9 mouse cellular contexts compared by ENCODE assay signal in the genomic region with DNA sequence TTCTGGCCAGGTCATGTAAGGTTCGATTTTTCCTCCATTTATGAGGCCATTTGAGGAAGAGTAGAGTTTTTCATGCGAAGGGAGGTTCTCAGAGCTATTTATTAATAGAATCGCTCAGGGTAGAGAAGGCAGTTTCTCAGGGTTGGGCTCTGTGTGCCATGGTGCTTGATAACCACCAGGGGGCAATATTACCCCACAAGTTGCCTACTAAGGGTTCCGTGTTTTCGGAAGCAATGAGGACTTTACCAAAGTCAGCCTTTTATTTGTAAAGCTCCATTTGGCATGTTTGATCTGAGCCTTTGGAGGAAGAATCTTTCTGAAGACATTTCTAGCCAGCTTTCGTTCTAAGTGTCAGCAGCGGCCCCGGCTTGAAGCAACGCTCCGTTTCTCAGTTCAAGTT. TPM values are rescaled to one million over a fixed set of nuclear protein-coding genes. Genes with fewer than 3 reads are reported as not detected.
DNase-seq lines count a peak whose midpoint lies in the region; ATAC-seq and TF ChIP-seq lines count a peak whose summit lies in the region.
"Had no signal": no experiment of that assay in that cellular context is flagged by ENCODE, and none has a peak within 500 bp of the region (broad histone marks: within the 10 kb centered on the region; RNA-seq: fewer than 3 reads in every experiment).

No protein-coding gene starts in this region.

- no peak for ATAC-seq in hindbrain, embryonic 12.5 days (ENCODE audit: low FRiP score)
- ATAC-seq in heart, postnatal 0 days (ENCODE audit: insufficient read depth, low read depth): peak; percentile 79
- 0 out of 2 replicates have a peak, but pooled peaks have one; percentile 28 for ATAC-seq in midbrain, embryonic 12.5 days (ENCODE audit: low FRiP score, low read depth)
- peak; percentile 67 for ATAC-seq in stomach, postnatal 0 days (ENCODE audit: low FRiP score, low TSS enrichment)

- peak; percentile 41 for DNase-seq in hindbrain, embryonic 10.5 days (ENCODE audit: low spot score)
- DNase-seq in MN1 (ENCODE audit: low spot score): peak; percentile 63
- peak; percentile 59 to 72 for DNase-seq in cerebellum, postnatal 36 days
- DNase-seq in heart, postnatal 0 days (ENCODE audit: low spot score): peak; percentile 79
- peak; percentile 42 to 57 for DNase-seq in kidney, postnatal 36 days
- DNase-seq in stomach, postnatal 0 days (ENCODE audit: low spot score): peak; percentile 60

- no peaks in the 10 kb centered on the region for H3K27me3 ChIP-seq in hindbrain, embryonic 10.5 days (ENCODE audit: insufficient read depth, poor library complexity, severe bottlenecking)
- no peaks in the 10 kb centered on the region for H3K27me3 ChIP-seq in hindbrain, embryonic 12.5 days
- H3K27me3 ChIP-seq in heart, postnatal 0 days (ENCODE audit: control insufficient read depth, insufficient read depth, low read length): no peaks in the 10 kb centered on the region
- no peaks in the 10 kb centered on the region for H3K27me3 ChIP-seq in midbrain, embryonic 12.5 days
- no peaks in the 10 kb centered on the region for H3K27me3 ChIP-seq in stomach, postnatal 0 days (ENCODE audit: control insufficient read depth, insufficient read depth, low read length)

- 54% methylated on average over 10 of the region's 10 CpGs for WGBS in hindbrain, embryonic 10.5 days
- 54% methylated on average over 10 of the region's 10 CpGs for WGBS in hindbrain, embryonic 12.5 days
- 38% methylated on average over 10 of the region's 10 CpGs for WGBS in heart, postnatal 0 days
- 55% methylated on average over 10 of the region's 10 CpGs for WGBS in midbrain, embryonic 12.5 days
- 39% methylated on average over 10 of the region's 10 CpGs for WGBS in stomach, postnatal 0 days

- H3K4me2 ChIP-seq in hindbrain, embryonic 12.5 days (replicated peaks): no peak overlapping the region
- H3K4me2 ChIP-seq in heart, postnatal 0 days (ENCODE audit: low read depth, low read length): peak overlapping the region; percentile 1; the same call in 1 of the 2 replicates
- H3K4me2 ChIP-seq in midbrain, embryonic 12.5 days (replicated peaks): no peak overlapping the region
- no peak overlapping the region for H3K4me2 ChIP-seq in stomach, postnatal 0 days (replicated peaks; ENCODE audit: low read depth)

- TF ChIP-seq CTCF in heart, postnatal 0 days (IDR thresholded peaks at IDR 0.05; ENCODE audit: low read depth): peak; percentile 91
- peak; percentile 93 for TF ChIP-seq CTCF in stomach, postnatal 0 days (IDR thresholded peaks at IDR 0.05; ENCODE audit: low read depth)

- H3K4me3 ChIP-seq in hindbrain, embryonic 10.5 days: no peak overlapping the region
- no peak overlapping the region for H3K4me3 ChIP-seq in hindbrain, embryonic 12.5 days
- no peak overlapping the region for H3K4me3 ChIP-seq in heart, postnatal 0 days (ENCODE audit: low read depth, low read length)
- H3K4me3 ChIP-seq in midbrain, embryonic 12.5 days: no peak overlapping the region
- no peak overlapping the region for H3K4me3 ChIP-seq in stomach, postnatal 0 days (ENCODE audit: low read depth, low read length)
- H3K4me3 ChIP-seq: megakaryocyte, embryonic 14.5 days had no signal

- peaks cover 48% of the 10 kb centered on the region for H3K36me3 ChIP-seq in hindbrain, embryonic 10.5 days
- peaks cover 33% of the 10 kb centered on the region for H3K36me3 ChIP-seq in hindbrain, embryonic 12.5 days
- peaks cover 15% of the 10 kb centered on the region for H3K36me3 ChIP-seq in heart, postnatal 0 days (replicated peaks; ENCODE audit: control insufficient read depth, insufficient read depth, low read length)
- H3K36me3 ChIP-seq in midbrain, embryonic 12.5 days: peaks cover 30% of the 10 kb centered on the region
- H3K36me3 ChIP-seq in stomach, postnatal 0 days (ENCODE audit: control insufficient read depth, insufficient read depth, low read length): no peaks in the 10 kb centered on the region

- no peak overlapping the region for H3K27ac ChIP-seq in hindbrain, embryonic 10.5 days
- no peak overlapping the region for H3K27ac ChIP-seq in hindbrain, embryonic 12.5 days
- H3K27ac ChIP-seq in heart, postnatal 0 days (ENCODE audit: low read depth): no peak overlapping the region
- no peak overlapping the region for H3K27ac ChIP-seq in midbrain, embryonic 12.5 days (replicated peaks)
- H3K27ac ChIP-seq in stomach, postnatal 0 days (replicated peaks): no peak overlapping the region

- TF ChIP-seq EP300 in heart, postnatal 0 days (IDR thresholded peaks at IDR 0.05; ENCODE audit: low read depth): no peak
- no peak for TF ChIP-seq EP300 in stomach, postnatal 0 days (optimal IDR thresholded peaks at IDR 0.05)

- H3K9me3 ChIP-seq in hindbrain, embryonic 10.5 days: no peaks in the 10 kb centered on the region
- H3K9me3 ChIP-seq in hindbrain, embryonic 12.5 days (replicated peaks): no peaks in the 10 kb centered on the region
- no peaks in the 10 kb centered on the region for H3K9me3 ChIP-seq in heart, postnatal 0 days (replicated peaks; ENCODE audit: control insufficient read depth, low read length)
- H3K9me3 ChIP-seq in midbrain, embryonic 12.5 days: no peaks in the 10 kb centered on the region
- H3K9me3 ChIP-seq in stomach, postnatal 0 days (ENCODE audit: control insufficient read depth, low read length): no peaks in the 10 kb centered on the region
- H3K9me3 ChIP-seq: megakaryocyte, embryonic 14.5 days had no signal

- H3K9ac ChIP-seq in hindbrain, embryonic 12.5 days: no peak overlapping the region
- H3K9ac ChIP-seq in heart, postnatal 0 days (replicated peaks; ENCODE audit: low read depth, low read length): no peak overlapping the region
- no peak overlapping the region for H3K9ac ChIP-seq in midbrain, embryonic 12.5 days (replicated peaks)
- H3K9ac ChIP-seq in stomach, postnatal 0 days (ENCODE audit: low read length): no peak overlapping the region

- H3K4me1 ChIP-seq in hindbrain, embryonic 10.5 days (replicated peaks): no peaks in the 10 kb centered on the region; the same call in 1 of the 2 replicates
- 0 out of 2 replicates have a peak, but pooled peaks cover 3% of the 10 kb centered on the region for H3K4me1 ChIP-seq in hindbrain, embryonic 12.5 days
- H3K4me1 ChIP-seq in heart, postnatal 0 days (ENCODE audit: control insufficient read depth, insufficient read depth): peaks cover 6% of the 10 kb centered on the region
- 0 out of 2 replicates have a peak, but pooled peaks cover 5% of the 10 kb centered on the region for H3K4me1 ChIP-seq in midbrain, embryonic 12.5 days
- H3K4me1 ChIP-seq in stomach, postnatal 0 days (replicated peaks; ENCODE audit: control insufficient read depth, insufficient read depth): no peaks in the 10 kb centered on the region

RNA-seq across cellular contexts. Expression of gene Cacna2d4, which starts 16.0 kb away (rescaled TPM):
- polyA plus RNA-seq in hindbrain, embryonic 10.5 days (2016; fragmentation: Nextera tagmentation; extraction: Ambion mirVana): 0.02 and 0.09 TPM in 2 replicates
- polyA plus RNA-seq in hindbrain, embryonic 12.5 days (2016; fragmentation: Nextera tagmentation; extraction: Ambion mirVana): 0.04 TPM in 1 of 2 replicates, not detected in the other
- total RNA-seq in heart, postnatal 0 days (2014; rRNA removed; ENCODE audit: low replicate concordance): not detected in 2 replicates
- not detected in 2 replicates for polyA plus RNA-seq in heart, postnatal 0 days (2015; fragmentation: Nextera tagmentation; extraction: Ambion mirVana)
- 0.14 and 0.15 TPM in 2 replicates for polyA plus RNA-seq in midbrain, embryonic 12.5 days (2016; fragmentation: Nextera tagmentation; extraction: Ambion mirVana)
- 0.13 and 0.23 TPM in 2 replicates for polyA plus RNA-seq in stomach, postnatal 0 days (2015; fragmentation: Nextera tagmentation; extraction: Ambion mirVana)

RNA-seq across cellular contexts. Expression of gene Cacna1c, which starts 24.1 kb away (rescaled TPM):
- 2.7 and 2.8 TPM in 2 replicates for polyA plus RNA-seq in hindbrain, embryonic 10.5 days (2016; fragmentation: Nextera tagmentation; extraction: Ambion mirVana)
- polyA plus RNA-seq in hindbrain, embryonic 12.5 days (2016; fragmentation: Nextera tagmentation; extraction: Ambion mirVana): 6.9 and 7.3 TPM in 2 replicates
- total RNA-seq in heart, postnatal 0 days (2014; rRNA removed; ENCODE audit: low replicate concordance): 120 and 159 TPM in 2 replicates
- 46.5 and 51.3 TPM in 2 replicates for polyA plus RNA-seq in heart, postnatal 0 days (2015; fragmentation: Nextera tagmentation; extraction: Ambion mirVana)
- polyA plus RNA-seq in midbrain, embryonic 12.5 days (2016; fragmentation: Nextera tagmentation; extraction: Ambion mirVana): 3.9 and 5.1 TPM in 2 replicates
- polyA plus RNA-seq in stomach, postnatal 0 days (2015; fragmentation: Nextera tagmentation; extraction: Ambion mirVana): 2.0 and 2.3 TPM in 2 replicates

RNA-seq across cellular contexts. Expression of gene Dcp1b, which starts 45.2 kb away (rescaled TPM):
- polyA plus RNA-seq in hindbrain, embryonic 10.5 days (2016; fragmentation: Nextera tagmentation; extraction: Ambion mirVana): 10.0 and 11.1 TPM in 2 replicates
- 12.2 and 12.7 TPM in 2 replicates for polyA plus RNA-seq in hindbrain, embryonic 12.5 days (2016; fragmentation: Nextera tagmentation; extraction: Ambion mirVana)
- 8.8 and 12.4 TPM in 2 replicates for total RNA-seq in heart, postnatal 0 days (2014; rRNA removed; ENCODE audit: low replicate concordance)
- polyA plus RNA-seq in heart, postnatal 0 days (2015; fragmentation: Nextera tagmentation; extraction: Ambion mirVana): 9.9 and 11.4 TPM in 2 replicates
- polyA plus RNA-seq in midbrain, embryonic 12.5 days (2016; fragmentation: Nextera tagmentation; extraction: Ambion mirVana): 14.4 and 14.9 TPM in 2 replicates
- polyA plus RNA-seq in stomach, postnatal 0 days (2015; fragmentation: Nextera tagmentation; extraction: Ambion mirVana): 4.8 and 5.3 TPM in 2 replicates
